Mouse (Mus musculus) gastrocnemius, postnatal 10 days (tissue): ENCODE results near the gene Galnt12. TPM values are rescaled to one million over a fixed set of nuclear protein-coding genes. Genes with fewer than 3 reads are reported as not detected.

ENCODE experiments used
- DNase-seq: peaks from one replicate; pipeline ENCODE4 v3.0.0; 2021; ENCODE audit warnings: mixed read lengths
- total RNA-seq, 2 experiments: library from RNA; stranded (reverse); gene quantifications; 2 replicates each; pipeline ENCODE4 v1.2.3; 2021

Gene Galnt12
- total RNA-seq, 2 experiments from 2014 or later: 0.72 to 0.73 TPM

GRCm38 (mm10) chr4:47093647-47094046 lies 1.9 kb downstream of the Galnt12 start:
- no peak for DNase-seq

- DNase-seq: no peak
Measured at GRCm38 (mm10) chr4:47103561-47103960, 11.9 kb downstream of the Galnt12 start.

- DNase-seq: no peak
Measured at GRCm38 (mm10) chr4:47111885-47112284, 20.2 kb downstream of the Galnt12 start.

DNA sequence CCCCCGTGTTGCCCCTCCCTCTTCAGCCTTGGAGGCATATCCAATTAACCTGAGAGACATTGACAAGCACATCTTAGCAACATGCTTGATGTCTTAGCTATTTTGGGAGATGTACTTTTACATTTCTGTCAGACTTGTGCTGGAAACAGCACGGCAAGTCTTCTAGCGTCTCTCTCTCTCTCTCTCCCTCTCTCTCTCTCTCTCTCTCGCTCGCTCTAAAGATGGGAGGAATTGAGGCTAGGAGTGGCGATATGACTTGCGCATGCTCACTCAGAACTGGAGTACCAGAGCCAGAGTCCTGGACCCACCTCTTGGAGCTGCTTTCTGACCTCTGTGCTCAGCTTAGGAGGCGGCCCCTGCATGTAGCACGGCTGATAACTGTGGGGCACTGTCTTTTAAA lies 20.9 kb downstream of the Galnt12 start:
- DNase-seq: no peak

- DNase-seq: peak; percentile 82
Measured at GRCm38 (mm10) chr4:47122051-47122706, 30.5 kb downstream of the Galnt12 start.

- DNase-seq: no peak
Measured at GRCm38 (mm10) chr4:47124140-47124711, 32.5 kb downstream of the Galnt12 start.

GRCm38 (mm10) chr4:47128515-47128914 lies 36.8 kb downstream of the Galnt12 start:
- DNase-seq: peak; percentile 37

DNA sequence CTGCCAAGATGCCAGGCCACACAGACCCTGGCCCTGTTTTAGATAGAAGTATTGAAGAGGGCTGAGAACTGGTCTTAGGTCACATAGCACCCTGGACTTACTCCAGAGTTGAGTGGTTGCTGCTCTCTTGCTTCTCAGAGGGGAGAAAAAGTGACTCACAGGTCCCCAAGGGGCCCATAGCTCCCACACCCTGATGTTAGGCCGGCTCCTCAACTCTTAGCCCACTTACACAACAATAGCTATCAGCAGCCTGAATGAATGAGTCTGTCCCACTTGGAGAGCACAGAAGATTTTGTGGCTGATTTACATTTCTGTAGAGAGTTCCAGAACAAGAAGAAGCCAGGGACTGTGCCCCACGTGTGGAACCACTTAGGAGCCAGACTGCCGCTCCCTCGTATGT lies 37.9 kb downstream of the Galnt12 start:
- no peak for DNase-seq

DNA sequence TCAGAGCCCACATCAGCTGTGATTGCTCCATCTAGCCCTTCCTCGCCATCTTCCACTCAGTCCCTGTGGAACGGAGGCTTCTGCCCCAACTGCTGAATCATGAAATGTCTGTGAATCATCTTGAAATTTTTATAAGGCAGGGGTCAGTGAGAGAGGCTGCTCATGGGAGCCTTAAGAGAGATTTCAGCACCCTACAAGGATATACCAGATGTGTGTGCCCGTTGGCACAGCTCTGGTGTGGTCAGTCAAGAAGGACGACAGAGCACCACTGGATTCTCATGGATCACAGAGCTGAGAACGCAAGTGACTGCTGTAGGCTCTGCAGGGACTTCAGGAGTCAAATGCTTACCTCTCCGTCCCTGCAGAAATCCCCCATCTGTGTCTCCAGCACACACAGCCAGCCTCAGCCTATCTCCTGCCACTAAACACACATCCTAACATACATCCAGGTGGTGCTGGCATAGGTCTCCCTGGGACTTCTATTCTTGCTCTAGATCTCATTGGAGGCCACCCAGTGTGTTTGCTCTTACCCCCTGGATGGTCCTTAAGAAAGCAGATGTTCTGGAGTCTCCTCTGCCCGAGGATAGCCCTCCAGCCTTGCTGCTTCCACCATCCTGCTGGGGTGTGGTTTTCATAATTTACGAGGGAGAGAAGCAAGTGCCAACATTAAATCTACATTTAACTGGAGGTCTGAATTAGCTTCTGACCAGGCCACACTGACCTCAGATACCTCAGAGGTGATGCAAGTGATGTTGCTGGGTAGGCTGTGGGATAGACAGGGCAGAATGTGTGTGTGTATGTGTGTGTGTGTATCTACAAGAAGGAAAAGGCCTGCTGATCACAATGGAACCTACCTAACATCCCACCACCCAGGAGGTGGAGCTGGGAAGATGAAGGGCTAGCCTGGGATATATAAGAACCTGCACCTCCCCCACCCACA lies 38.7 kb downstream of the Galnt12 start:
- DNase-seq: no peak

- DNase-seq: no peak
Measured at GRCm38 (mm10) chr4:47131931-47132330, 40.2 kb downstream of the Galnt12 start.

DNA sequence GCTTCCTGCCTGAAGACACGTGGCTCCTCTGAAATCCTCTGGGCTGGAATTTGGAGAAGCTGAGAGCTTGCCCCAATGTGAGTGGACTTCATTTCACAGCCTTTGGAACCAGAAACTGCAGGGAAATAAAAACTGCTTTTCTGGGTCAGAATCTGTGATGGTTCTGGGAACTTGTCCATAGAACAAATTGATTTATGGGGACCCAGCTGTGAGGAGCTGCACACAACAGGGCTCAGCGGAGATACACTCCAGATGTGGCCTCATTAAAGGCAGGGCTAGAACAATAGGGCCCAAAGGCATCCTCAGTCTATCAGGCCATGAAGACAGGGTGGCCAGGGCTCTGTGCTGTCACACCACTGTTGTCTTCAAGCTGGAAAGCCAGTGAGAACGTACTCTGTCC lies 40.7 kb downstream of the Galnt12 start:
- DNase-seq: no peak

GRCm38 (mm10) chr4:47136699-47137101 lies 45.0 kb downstream of the Galnt12 start:
- no peak for DNase-seq

DNA sequence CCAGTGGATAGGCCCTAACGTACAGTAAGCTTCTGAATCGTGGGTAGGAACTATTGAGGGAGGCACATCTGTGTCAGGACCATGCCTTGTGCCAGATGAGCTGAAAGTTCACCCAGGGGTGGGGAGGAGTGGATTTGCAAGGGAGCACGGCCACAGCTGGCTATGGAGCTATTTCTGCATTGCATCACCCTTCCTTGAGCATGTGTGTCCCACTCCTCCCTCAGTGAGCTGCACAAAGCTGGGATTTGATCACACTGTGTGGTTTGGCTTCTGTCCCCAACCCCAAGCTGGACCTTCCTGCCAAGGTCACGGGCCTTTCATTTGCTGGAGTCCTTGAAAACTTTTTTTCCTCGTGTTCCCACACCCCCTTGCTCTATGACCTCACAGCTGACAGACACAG lies 45.8 kb downstream of the Galnt12 start:
- no peak for DNase-seq

GRCm38 (mm10) chr4:47138411-47138810 lies 46.7 kb downstream of the Galnt12 start:
- DNase-seq: no peak

DNA sequence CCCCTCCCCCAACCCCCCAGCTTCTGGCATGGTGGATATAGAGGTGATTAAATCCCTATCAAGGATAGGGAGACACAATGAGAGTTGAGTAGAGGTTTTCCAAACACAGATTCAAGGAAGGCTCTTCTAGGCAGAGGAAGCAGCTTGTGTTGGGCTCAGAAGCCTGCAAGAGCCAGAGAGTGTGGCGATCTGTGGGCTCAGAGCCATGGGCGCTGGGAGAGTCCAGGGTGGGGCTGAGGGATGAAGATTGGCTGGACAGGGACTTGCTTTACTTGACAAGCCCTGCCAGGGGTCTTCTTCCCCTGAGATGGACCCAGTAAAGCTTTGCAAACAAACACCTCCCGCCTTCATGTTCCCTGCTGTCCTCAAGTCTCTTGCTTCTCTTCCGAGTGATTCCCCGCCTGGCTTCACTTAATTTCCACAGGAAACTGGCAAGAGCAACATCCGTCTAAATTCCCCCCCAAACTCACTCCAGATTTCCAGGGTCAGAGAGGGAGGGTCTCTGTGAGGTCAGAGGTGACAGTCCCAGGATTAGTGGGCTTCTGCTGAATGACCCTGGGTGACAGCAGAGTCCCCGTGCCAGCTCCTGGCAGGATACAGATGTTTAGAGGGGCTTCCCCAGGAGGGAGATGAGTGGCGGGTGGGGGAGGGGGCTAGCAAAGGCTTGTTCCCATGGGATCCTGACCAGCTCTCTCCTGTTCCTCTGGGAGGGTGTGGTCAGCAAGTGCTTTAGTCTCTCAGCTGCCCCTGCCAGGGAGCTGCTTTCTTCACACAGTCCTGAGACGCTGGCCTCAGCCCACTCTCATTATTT lies 47.5 kb downstream of the Galnt12 start:
- no peak for DNase-seq

DNA sequence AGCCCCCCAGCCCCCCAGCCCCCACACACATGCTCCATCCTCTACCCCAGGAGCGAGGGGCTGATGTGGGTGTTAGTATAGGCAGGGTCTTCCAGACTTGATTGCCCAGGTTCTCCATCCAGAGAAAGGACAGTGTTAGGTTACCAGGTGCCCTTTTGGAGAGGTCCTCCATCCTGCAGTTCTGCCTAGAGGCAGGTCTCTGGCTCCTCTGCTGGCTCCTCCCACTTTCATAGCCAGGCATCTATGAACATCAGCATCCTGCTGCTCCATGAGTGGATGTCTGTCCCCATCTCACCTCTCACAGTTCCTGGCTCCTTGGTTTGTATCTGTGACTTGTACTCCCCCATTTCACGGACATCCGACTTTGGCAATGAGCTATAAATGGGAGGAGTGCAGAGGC lies 48.6 kb downstream of the Galnt12 start:
- no peak for DNase-seq

- no peak for DNase-seq
Measured at GRCm38 (mm10) chr4:47141444-47142154, 49.9 kb downstream of the Galnt12 start.

DNA sequence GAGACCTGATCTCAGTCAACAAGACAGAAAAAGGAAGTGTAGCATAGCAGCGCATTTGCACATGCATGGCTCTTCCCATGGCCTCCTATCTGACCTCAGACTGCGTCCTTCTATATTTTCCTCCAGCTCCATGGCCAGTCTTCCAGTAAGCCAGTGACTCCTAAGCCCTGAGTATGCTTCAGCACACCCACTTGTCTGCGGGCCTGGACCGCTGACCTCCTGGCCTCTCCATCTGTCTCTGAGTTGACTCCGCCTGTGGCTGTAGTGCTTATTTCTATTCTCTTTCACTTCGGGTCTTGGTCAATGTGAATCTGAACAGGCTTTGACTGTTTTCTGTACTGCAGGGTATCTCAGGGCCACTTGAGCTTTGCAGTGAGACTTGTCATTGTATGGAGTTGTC lies 52.1 kb downstream of the Galnt12 start:
- no peak for DNase-seq

- no peak for DNase-seq
Measured at GRCm38 (mm10) chr4:47145341-47145740, 53.6 kb downstream of the Galnt12 start.

DNA sequence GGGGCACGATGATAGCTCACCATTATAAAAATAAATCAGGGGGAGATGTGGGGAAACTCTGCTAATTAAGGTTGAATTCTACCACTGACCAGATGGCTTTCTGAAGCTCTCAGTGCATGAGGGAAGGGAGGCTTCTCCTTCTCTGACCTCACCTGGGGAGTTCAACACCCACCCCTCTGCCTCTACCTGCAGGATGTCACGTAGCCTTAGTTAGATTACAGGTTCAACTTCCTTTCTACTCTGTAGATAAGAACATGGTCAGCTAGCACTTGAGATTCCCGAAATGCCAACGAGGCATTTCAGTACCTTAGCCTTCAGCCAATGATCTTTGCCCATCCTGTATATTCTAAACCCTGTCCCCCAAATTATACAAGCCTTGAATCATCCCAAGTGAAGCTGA lies 54.9 kb downstream of the Galnt12 start:
- no peak for DNase-seq

GRCm38 (mm10) chr4:47149963-47150362 lies 58.3 kb downstream of the Galnt12 start:
- no peak for DNase-seq

DNA sequence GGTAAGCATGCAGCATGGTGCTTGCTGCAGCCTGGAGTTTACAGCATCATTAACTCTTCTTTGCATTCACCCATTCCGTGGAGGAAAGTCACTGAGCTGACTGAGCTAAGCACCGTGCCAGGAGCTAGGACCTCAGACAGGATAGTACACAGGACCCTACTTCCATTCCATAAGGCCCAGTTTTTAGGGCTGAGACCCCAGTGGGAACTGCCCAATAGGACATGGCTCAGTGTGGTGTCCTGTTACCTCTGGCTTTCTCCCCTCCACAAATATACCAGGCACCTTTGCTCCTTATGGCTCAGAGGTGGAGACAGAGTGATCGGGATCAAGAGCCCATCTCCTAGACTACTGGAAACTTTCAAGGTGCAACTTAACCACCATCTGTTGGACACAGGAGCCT lies 59.1 kb downstream of the Galnt12 start:
- no peak for DNase-seq
